Mouse (Mus musculus) megakaryocyte, embryonic 14.5 days (primary cell): ENCODE results near the gene Fam196a. TPM values are rescaled to one million over a fixed set of nuclear protein-coding genes. Genes with fewer than 3 reads are reported as not detected.

Experiments used
- H3K27me3 ChIP-seq: replicated peaks from 2 replicates; pipeline ENCODE3; 2012; ENCODE audit warnings: inconsistent platforms
- H3K36me3 ChIP-seq: replicated peaks from 2 replicates; pipeline ENCODE3; 2012; ENCODE audit warnings: low read length, inconsistent platforms, mixed read lengths
- H3K4me1 ChIP-seq: 2 replicates; pipeline ENCODE4 v1.6.1; 2012; ENCODE audit warnings: inconsistent platforms
- H3K4me3 ChIP-seq: replicated peaks from 2 replicates; pipeline ENCODE3; 2012; ENCODE audit warnings: moderate library complexity, mild to moderate bottlenecking, inconsistent platforms
- H3K9me3 ChIP-seq: 2 replicates; pipeline ENCODE4 v1.6.1; 2012; ENCODE audit warnings: inconsistent platforms
- FLI1 ChIP-seq: IDR thresholded peaks from 2 replicates; pipeline ENCODE4 v1.6.1; 2012; ENCODE audit warnings: low read length, inconsistent platforms, mixed read lengths
- GATA1 ChIP-seq: IDR thresholded peaks from 3 replicates; pipeline ENCODE4 v1.6.1; 2012; ENCODE audit warnings: mixed read lengths, low read length, inconsistent platforms, borderline replicate concordance
- polyA plus RNA-seq: library from polyadenylated mRNA; stranded (reverse); fragments of >175 nt; gene quantifications from 2 replicates; pipeline ENCODE4 v1.2.3, GENCODE M21; 2012; ENCODE audit warnings: low replicate concordance; ENCODE audit not compliant: insufficient read depth

Gene Fam196a
- polyA plus RNA-seq, 1 experiment, result not detected

GRCm38 (mm10) chr7:134901992-134902391 lies 36.2 kb downstream of the Fam196a start:
- no peak for TF ChIP-seq FLI1
- no peak for TF ChIP-seq GATA1
- no peak overlapping the region for H3K4me3 ChIP-seq
- no peaks in the 10 kb centered on the region for H3K27me3 ChIP-seq
- no peaks in the 10 kb centered on the region for H3K9me3 ChIP-seq
- no peaks in the 10 kb centered on the region for H3K4me1 ChIP-seq
- H3K36me3 ChIP-seq, result peaks cover 4% of the 10 kb centered on the region

GRCm38 (mm10) chr7:134899462-134899861 lies 38.8 kb downstream of the Fam196a start:
- Histone ChIP-seq H3K4me3 (no peak overlapping the region), H3K27me3 (no peaks in the 10 kb centered on the region), H3K36me3 (peaks cover 10% of the 10 kb centered on the region), H3K4me1 (no peaks in the 10 kb centered on the region), H3K9me3 (no peaks in the 10 kb centered on the region)
- TF ChIP-seq FLI1 (no peak), GATA1 (no peak)

- Histone ChIP-seq H3K27me3 (no peaks in the 10 kb centered on the region), H3K36me3 (peaks cover 10% of the 10 kb centered on the region), H3K4me1 (no peaks in the 10 kb centered on the region; the same call in 1 of the 2 replicates), H3K9me3 (no peaks in the 10 kb centered on the region), H3K4me3 (no peak overlapping the region)
- no peak for TF ChIP-seq FLI1
- TF ChIP-seq GATA1, result no peak
Measured at GRCm38 (mm10) chr7:134894604-134895003, 43.6 kb downstream of the Fam196a start.

GRCm38 (mm10) chr7:134892972-134893371 lies 45.3 kb downstream of the Fam196a start:
- no peaks in the 10 kb centered on the region for H3K9me3 ChIP-seq
- H3K36me3 ChIP-seq, result peaks cover 10% of the 10 kb centered on the region
- no peaks in the 10 kb centered on the region for H3K27me3 ChIP-seq
- TF ChIP-seq FLI1 (no peak), GATA1 (no peak)
- no peaks in the 10 kb centered on the region; the same call in 1 of the 2 replicates for H3K4me1 ChIP-seq
- H3K4me3 ChIP-seq, result no peak overlapping the region

- H3K9me3 ChIP-seq, result no peaks in the 10 kb centered on the region
- no peaks in the 10 kb centered on the region; the same call in 1 of the 2 replicates for H3K4me1 ChIP-seq
- H3K27me3 ChIP-seq, result no peaks in the 10 kb centered on the region
- no peak overlapping the region for H3K4me3 ChIP-seq
- peaks cover 10% of the 10 kb centered on the region for H3K36me3 ChIP-seq
- no peak for TF ChIP-seq FLI1
Measured at GRCm38 (mm10) chr7:134892449-134892871, 45.8 kb downstream of the Fam196a start.

- Histone ChIP-seq H3K27me3 (no peaks in the 10 kb centered on the region), H3K9me3 (no peaks in the 10 kb centered on the region), H3K36me3 (peaks cover 8% of the 10 kb centered on the region), H3K4me1 (no peaks in the 10 kb centered on the region), H3K4me3 (no peak overlapping the region)
- TF ChIP-seq FLI1 (no peak), GATA1 (no peak)
Measured at GRCm38 (mm10) chr7:134883516-134883915, 54.7 kb downstream of the Fam196a start.

GRCm38 (mm10) chr7:134880431-134880830 lies 57.8 kb downstream of the Fam196a start:
- H3K36me3 ChIP-seq, result peaks cover 36% of the 10 kb centered on the region
- no peaks in the 10 kb centered on the region for H3K4me1 ChIP-seq
- no peak for TF ChIP-seq FLI1
- no peak for TF ChIP-seq GATA1
- no peaks in the 10 kb centered on the region for H3K9me3 ChIP-seq
- no peaks in the 10 kb centered on the region for H3K27me3 ChIP-seq
- H3K4me3 ChIP-seq, result no peak overlapping the region

GRCm38 (mm10) chr7:134878985-134879384 lies 59.2 kb downstream of the Fam196a start:
- peaks cover 48% of the 10 kb centered on the region for H3K36me3 ChIP-seq
- no peaks in the 10 kb centered on the region for H3K27me3 ChIP-seq
- H3K9me3 ChIP-seq, result no peaks in the 10 kb centered on the region
- no peak for TF ChIP-seq GATA1
- no peak for TF ChIP-seq FLI1
- no peaks in the 10 kb centered on the region for H3K4me1 ChIP-seq
- H3K4me3 ChIP-seq, result no peak overlapping the region

GRCm38 (mm10) chr7:134872981-134873380 lies 65.2 kb downstream of the Fam196a start:
- H3K27me3 ChIP-seq, result no peaks in the 10 kb centered on the region
- H3K9me3 ChIP-seq, result 0 out of 2 replicates have a peak, but pooled peaks cover 3% of the 10 kb centered on the region
- no peaks in the 10 kb centered on the region for H3K4me1 ChIP-seq
- no peak for TF ChIP-seq FLI1
- TF ChIP-seq GATA1, result no peak
- H3K36me3 ChIP-seq, result peaks cover 36% of the 10 kb centered on the region
- H3K4me3 ChIP-seq, result no peak overlapping the region

GRCm38 (mm10) chr7:134872511-134872910 lies 65.7 kb downstream of the Fam196a start:
- Histone ChIP-seq H3K4me3 (no peak overlapping the region), H3K36me3 (peaks cover 33% of the 10 kb centered on the region), H3K4me1 (no peaks in the 10 kb centered on the region), H3K9me3 (0 out of 2 replicates have a peak, but pooled peaks cover 3% of the 10 kb centered on the region), H3K27me3 (no peaks in the 10 kb centered on the region)
- TF ChIP-seq GATA1, result no peak
- TF ChIP-seq FLI1, result no peak

- no peaks in the 10 kb centered on the region for H3K9me3 ChIP-seq
Measured at GRCm38 (mm10) chr7:134864175-134864574, 74.1 kb downstream of the Fam196a start.

More at GRCm38 (mm10) chr7:134864175-134864574, 74.1 kb downstream of the Fam196a start:
- TF ChIP-seq FLI1, result no peak
- TF ChIP-seq GATA1, result no peak
- no peaks in the 10 kb centered on the region for H3K27me3 ChIP-seq
- no peak overlapping the region for H3K4me3 ChIP-seq
- H3K36me3 ChIP-seq, result peaks cover 14% of the 10 kb centered on the region
- no peaks in the 10 kb centered on the region; the same call in 1 of the 2 replicates for H3K4me1 ChIP-seq
